Mouse (Mus musculus): ENCODE data around the gene Fam151b. TPM values are rescaled to one million over a fixed set of nuclear protein-coding genes. Genes with fewer than 3 reads are reported as not detected.

Gene Fam151b
- polyA plus RNA-seq, 1 experiment from 2014 or later = 0.42 TPM

Other genes starting within 250 kb of the Fam151b start
- gene Gm20379, start 178.0 kb downstream of the Fam151b start, polyA plus RNA-seq (2014; fragmentation: Nextera tagmentation; extraction: Ambion mirVana) = 1.8 and 2.5 TPM in 2 replicates
- 15.3 and 16.3 TPM in 2 replicates for gene Dhfr, start 129.3 kb downstream of the Fam151b start, polyA plus RNA-seq (2014; fragmentation: Nextera tagmentation; extraction: Ambion mirVana)
- gene Msh3, start 129.0 kb downstream of the Fam151b start, polyA plus RNA-seq (2014; fragmentation: Nextera tagmentation; extraction: Ambion mirVana) = 30.9 and 31.6 TPM in 2 replicates
- gene Ankrd34b, start 58.1 kb downstream of the Fam151b start, polyA plus RNA-seq (2014; fragmentation: Nextera tagmentation; extraction: Ambion mirVana) = 0.11 and 0.19 TPM in 2 replicates
- gene Zfyve16, start 46.9 kb upstream of the Fam151b start, polyA plus RNA-seq (2014; fragmentation: Nextera tagmentation; extraction: Ambion mirVana) = 14.6 TPM in 2 replicates
- gene Spz1, start 92.2 kb upstream of the Fam151b start, polyA plus RNA-seq (2014; fragmentation: Nextera tagmentation; extraction: Ambion mirVana) = not detected in 2 replicates
- gene Serinc5, start 127.1 kb upstream of the Fam151b start, polyA plus RNA-seq (2014; fragmentation: Nextera tagmentation; extraction: Ambion mirVana) = 22.7 and 24.0 TPM in 2 replicates

All from stomach, embryonic 14.5 days (tissue).